Mouse (Mus musculus): ENCODE results near the gene Tfap2a. TPM values are rescaled to one million over a fixed set of nuclear protein-coding genes. Genes with fewer than 3 reads are reported as not detected.
A peak's percentile ranks its signal among the peaks of the same experiment; 100 is the strongest.

Gene Tfap2a
- total RNA-seq, 1 experiment = 0.27 TPM

GRCm38 (mm10) chr13:40730651-40731178, 7.5 kb downstream of the Tfap2a start:
- Histone ChIP-seq H3K9ac (ENCODE audit: insufficient read depth, low read depth, low read length, poor library complexity, severe bottlenecking) (no peak overlapping the region), H3K9me3 (ENCODE audit: control insufficient read depth, insufficient read depth, low read depth, low read length) (no peaks in the 10 kb centered on the region), H3K27ac (ENCODE audit: insufficient read depth, low read depth, low read length, poor library complexity, severe bottlenecking) (no peak overlapping the region), H3K4me1 (ENCODE audit: control insufficient read depth in 2 of 2, insufficient read depth in 2 of 2, low read length in 2 of 2, poor library complexity in 1 of 2) (peaks cover 0 to 2% of the 10 kb centered on the region in 2 experiments; a peak in 2 of 4 replicates), H3K4me3 (ENCODE audit: insufficient read depth in 1 of 2, low read depth in 1 of 2, low read length in 2 of 2, poor library complexity in 1 of 2, severe bottlenecking in 1 of 2) (peak overlapping the region; percentile 41 to 55), H3K36me3 (ENCODE audit: control insufficient read depth, insufficient read depth, low read length, poor library complexity, severe bottlenecking) (no peaks in the 10 kb centered on the region)
- in situ Hi-C loops (cut with MboI; ENCODE audit: low sequenced_read_pairs in 2 of 2, unreplicated experiment in 2 of 2) = no loop called here
- peak; percentile 60 for DNase-seq (ENCODE audit: low read depth, low spot score)
- TF ChIP-seq ZNF384 (IDR thresholded peaks at IDR 0.05; ENCODE audit: low read depth, low read length) = no peak
- peak; percentile 67 for TF ChIP-seq HCFC1 (IDR thresholded peaks at IDR 0.05; ENCODE audit: borderline replicate concordance, insufficient read depth, low read length)
- no peak for TF ChIP-seq MAFK (IDR thresholded peaks at IDR 0.05; ENCODE audit: insufficient read depth, low read depth, low read length)
- no peak for TF ChIP-seq ZC3H11A (IDR thresholded peaks at IDR 0.05; ENCODE audit: borderline replicate concordance, low read depth, low read length)
- no peak for TF ChIP-seq CHD2 (IDR thresholded peaks at IDR 0.05; ENCODE audit: low read depth, low read length)

DNA sequence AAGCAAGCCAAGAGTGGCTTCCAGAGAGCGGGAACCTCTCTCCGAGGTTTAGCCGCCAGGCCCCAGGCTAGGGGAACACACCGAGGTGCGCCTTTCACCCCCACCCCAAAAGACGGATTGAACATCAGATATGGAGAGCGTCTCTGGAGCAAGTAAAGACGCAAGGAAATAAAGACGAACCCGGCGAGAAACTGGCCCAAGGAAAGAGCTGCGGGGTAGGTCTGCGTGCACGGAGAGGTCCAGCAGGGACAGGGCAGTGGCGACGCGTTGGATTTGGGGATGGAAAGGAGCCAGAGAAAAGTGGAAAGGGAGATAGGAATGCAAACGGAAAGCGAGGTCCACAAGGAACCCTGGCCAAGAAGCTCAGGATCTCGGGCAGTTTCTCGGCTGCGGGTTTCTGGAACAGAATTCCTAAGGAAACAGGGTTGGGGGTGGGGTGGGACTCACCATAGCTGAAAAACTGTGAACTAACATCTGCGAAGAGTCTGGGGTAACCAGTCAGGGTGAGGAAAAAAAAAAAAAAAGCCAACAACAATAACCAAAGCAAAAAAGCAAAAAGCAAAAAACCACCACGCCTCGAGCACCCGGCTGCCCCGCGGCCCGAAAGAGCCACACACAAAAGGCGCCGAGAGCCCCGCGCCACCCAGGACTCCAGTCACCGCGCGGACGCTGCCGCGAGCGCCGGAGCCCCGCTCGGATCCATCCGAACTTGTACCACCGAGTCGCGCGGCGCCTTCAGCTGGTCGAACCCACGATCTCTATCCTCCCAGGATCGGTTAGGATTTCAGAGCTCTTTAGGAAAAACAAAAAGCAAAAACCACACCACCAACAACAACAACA, 8.4 kb downstream of the Tfap2a start:
- in situ Hi-C loops (cut with MboI; ENCODE audit: low sequenced_read_pairs in 2 of 2, unreplicated experiment in 2 of 2) = no loop called here
- Histone ChIP-seq H3K4me1 (ENCODE audit: control insufficient read depth in 2 of 2, insufficient read depth in 2 of 2, low read length in 2 of 2, poor library complexity in 1 of 2) (peaks cover 0 to 2% of the 10 kb centered on the region in 2 experiments; a peak in 2 of 4 replicates), H3K4me3 (ENCODE audit: insufficient read depth in 1 of 2, low read depth in 1 of 2, low read length in 2 of 2, poor library complexity in 1 of 2, severe bottlenecking in 1 of 2) (peak overlapping the region in 1 of 2 experiments; percentile 0; a peak in 1 of 4 replicates), H3K36me3 (ENCODE audit: control insufficient read depth, insufficient read depth, low read length, poor library complexity, severe bottlenecking) (no peaks in the 10 kb centered on the region), H3K9me3 (ENCODE audit: control insufficient read depth, insufficient read depth, low read depth, low read length) (no peaks in the 10 kb centered on the region), H3K9ac (ENCODE audit: insufficient read depth, low read depth, low read length, poor library complexity, severe bottlenecking) (no peak overlapping the region), H3K27ac (ENCODE audit: insufficient read depth, low read depth, low read length, poor library complexity, severe bottlenecking) (no peak overlapping the region)
- TF ChIP-seq ZNF384 (IDR thresholded peaks at IDR 0.05; ENCODE audit: low read depth, low read length) (peak; percentile 90), ZC3H11A (IDR thresholded peaks at IDR 0.05; ENCODE audit: borderline replicate concordance, low read depth, low read length) (no peak)
- DNase-seq (ENCODE audit: low read depth, low spot score) = no peak

GRCm38 (mm10) chr13:40729037-40729436, 9.1 kb downstream of the Tfap2a start:
- H3K9me3 ChIP-seq (ENCODE audit: control insufficient read depth, insufficient read depth, low read depth, low read length) = no peaks in the 10 kb centered on the region
- H3K4me1 ChIP-seq (ENCODE audit: control insufficient read depth in 2 of 2, insufficient read depth in 2 of 2, low read length in 2 of 2, poor library complexity in 1 of 2) = peaks cover 0 to 2% of the 10 kb centered on the region in 2 experiments; a peak in 2 of 4 replicates
- no peak for DNase-seq (ENCODE audit: low read depth, low spot score)
- no peak for TF ChIP-seq CHD2 (IDR thresholded peaks at IDR 0.05; ENCODE audit: low read depth, low read length)
- H3K9ac ChIP-seq (ENCODE audit: insufficient read depth, low read depth, low read length, poor library complexity, severe bottlenecking) = no peak overlapping the region
- no peak overlapping the region for H3K27ac ChIP-seq (ENCODE audit: insufficient read depth, low read depth, low read length, poor library complexity, severe bottlenecking)
- H3K36me3 ChIP-seq (ENCODE audit: control insufficient read depth, insufficient read depth, low read length, poor library complexity, severe bottlenecking) = no peaks in the 10 kb centered on the region
- no peak overlapping the region for H3K4me3 ChIP-seq (ENCODE audit: insufficient read depth in 1 of 2, low read depth in 1 of 2, low read length in 2 of 2, poor library complexity in 1 of 2, severe bottlenecking in 1 of 2)
- in situ Hi-C loops (cut with MboI; ENCODE audit: low sequenced_read_pairs in 2 of 2, unreplicated experiment in 2 of 2) = no loop called here

DNA sequence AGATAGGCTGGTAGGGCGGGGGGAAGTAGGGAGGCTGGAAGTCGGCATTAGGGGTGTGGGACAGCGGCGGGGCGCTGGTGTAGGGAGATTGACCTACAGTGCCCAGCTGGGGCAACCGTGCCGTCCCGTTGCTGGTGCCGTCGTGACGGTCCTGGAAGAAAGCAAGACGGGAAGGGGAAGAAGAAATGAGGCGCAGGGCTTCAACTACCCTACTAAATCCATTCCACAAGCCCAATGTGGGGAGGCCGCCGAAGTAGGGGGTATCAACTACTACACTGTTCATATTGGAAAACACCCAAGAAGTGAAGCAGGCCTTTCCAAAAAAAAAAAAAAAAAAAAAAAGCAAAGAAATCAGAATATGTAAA, 9.6 kb downstream of the Tfap2a start:
- no peak for DNase-seq (ENCODE audit: low read depth, low spot score)
- H3K9me3 ChIP-seq (ENCODE audit: control insufficient read depth, insufficient read depth, low read depth, low read length) = no peaks in the 10 kb centered on the region
- peaks cover 0 to 4% of the 10 kb centered on the region in 2 experiments; a peak in 2 of 4 replicates for H3K4me1 ChIP-seq (ENCODE audit: control insufficient read depth in 2 of 2, insufficient read depth in 2 of 2, low read length in 2 of 2, poor library complexity in 1 of 2)
- peak overlapping the region in 1 of 2 experiments; percentile 7; a peak in 1 of 4 replicates for H3K4me3 ChIP-seq (ENCODE audit: insufficient read depth in 1 of 2, low read depth in 1 of 2, low read length in 2 of 2, poor library complexity in 1 of 2, severe bottlenecking in 1 of 2)
- no peaks in the 10 kb centered on the region for H3K36me3 ChIP-seq (ENCODE audit: control insufficient read depth, insufficient read depth, low read length, poor library complexity, severe bottlenecking)
- TF ChIP-seq HCFC1 (IDR thresholded peaks at IDR 0.05; ENCODE audit: borderline replicate concordance, insufficient read depth, low read length) (no peak), CHD2 (IDR thresholded peaks at IDR 0.05; ENCODE audit: low read depth, low read length) (no peak), MAFK (IDR thresholded peaks at IDR 0.05; ENCODE audit: insufficient read depth, low read depth, low read length) (no peak), ZC3H11A (IDR thresholded peaks at IDR 0.05; ENCODE audit: borderline replicate concordance, low read depth, low read length) (no peak), ZNF384 (IDR thresholded peaks at IDR 0.05; ENCODE audit: low read depth, low read length) (no peak)
- no peak overlapping the region; the same call in 1 of the 2 replicates for H3K9ac ChIP-seq (ENCODE audit: insufficient read depth, low read depth, low read length, poor library complexity, severe bottlenecking)
- no peak overlapping the region for H3K27ac ChIP-seq (ENCODE audit: insufficient read depth, low read depth, low read length, poor library complexity, severe bottlenecking)
- in situ Hi-C loops (cut with MboI; ENCODE audit: low sequenced_read_pairs in 2 of 2, unreplicated experiment in 2 of 2) = no loop called here
